In genomic region chr16:64245942-64246341, GRCm38 (mm10) we compare ENCODE assay signal across 14 mouse cellular contexts.
DNase-seq lines count a peak whose midpoint lies in the region; ATAC-seq lines count a peak whose summit lies in the region.
"Had no signal": no experiment of that assay in that cellular context is flagged by ENCODE, and none has a peak within 500 bp of the region (broad histone marks: within the 10 kb centered on the region; RNA-seq: fewer than 3 reads in every experiment).

No protein-coding gene starts in this region.

- H3K27ac ChIP-seq in forebrain, embryonic 14.5 days (ENCODE audit: low read depth, low read length) = no peak overlapping the region
- no peak overlapping the region for H3K27ac ChIP-seq in forebrain, embryonic 10.5 days
- no peak overlapping the region for H3K27ac ChIP-seq in forebrain, embryonic 16.5 days (ENCODE audit: low read length)
- no peak overlapping the region for H3K27ac ChIP-seq in forebrain, embryonic 13.5 days
- H3K27ac ChIP-seq: embryonic facial prominence, embryonic 13.5 days; forebrain, embryonic 12.5 days had no signal

- H3K4me2 ChIP-seq in forebrain, embryonic 14.5 days (ENCODE audit: low read length) = no peak overlapping the region
- H3K4me2 ChIP-seq in forebrain, embryonic 16.5 days (ENCODE audit: low read length) = no peak overlapping the region
- no peak overlapping the region for H3K4me2 ChIP-seq in forebrain, embryonic 13.5 days
- H3K4me2 ChIP-seq: embryonic facial prominence, embryonic 13.5 days; forebrain, embryonic 12.5 days had no signal

- H3K9me3 ChIP-seq in forebrain, embryonic 14.5 days (replicated peaks; ENCODE audit: control insufficient read depth, low read length) = no peaks in the 10 kb centered on the region
- H3K9me3 ChIP-seq in forebrain, embryonic 10.5 days = no peaks in the 10 kb centered on the region
- no peaks in the 10 kb centered on the region for H3K9me3 ChIP-seq in forebrain, embryonic 16.5 days (ENCODE audit: control insufficient read depth, low read length)
- no peaks in the 10 kb centered on the region for H3K9me3 ChIP-seq in forebrain, embryonic 13.5 days (replicated peaks)
- H3K9me3 ChIP-seq: embryonic facial prominence, embryonic 13.5 days; forebrain, embryonic 12.5 days had no signal

- no peaks in the 10 kb centered on the region for H3K27me3 ChIP-seq in forebrain, embryonic 14.5 days (replicated peaks; ENCODE audit: control insufficient read depth, insufficient read depth, low read length)
- H3K27me3 ChIP-seq in forebrain, embryonic 10.5 days (ENCODE audit: poor library complexity, severe bottlenecking) = no peaks in the 10 kb centered on the region
- no peaks in the 10 kb centered on the region for H3K27me3 ChIP-seq in forebrain, embryonic 16.5 days (replicated peaks; ENCODE audit: control insufficient read depth, insufficient read depth, low read length)
- H3K27me3 ChIP-seq in forebrain, embryonic 13.5 days = no peaks in the 10 kb centered on the region
- H3K27me3 ChIP-seq: embryonic facial prominence, embryonic 13.5 days; forebrain, embryonic 12.5 days had no signal

- no peaks in the 10 kb centered on the region; the same call in 1 of the 2 replicates for H3K4me1 ChIP-seq in forebrain, embryonic 14.5 days (ENCODE audit: control insufficient read depth, insufficient read depth, low read length)
- peaks cover 8% of the 10 kb centered on the region; the same call in 1 of the 2 replicates for H3K4me1 ChIP-seq in forebrain, embryonic 10.5 days
- peaks cover 2% of the 10 kb centered on the region; the same call in 1 of the 2 replicates for H3K4me1 ChIP-seq in forebrain, embryonic 16.5 days (replicated peaks; ENCODE audit: control insufficient read depth, insufficient read depth, low read length)
- peaks cover 11% of the 10 kb centered on the region; the same call in 1 of the 2 replicates for H3K4me1 ChIP-seq in forebrain, embryonic 13.5 days
- H3K4me1 ChIP-seq: forebrain, embryonic 12.5 days had no signal

- peak; percentile 52; the same call in 1 of the 2 replicates for ATAC-seq in forebrain, embryonic 14.5 days
- ATAC-seq in forebrain, embryonic 16.5 days = peak; percentile 55; the same call in 1 of the 2 replicates
- no peak for ATAC-seq in forebrain, embryonic 13.5 days

- H3K4me3 ChIP-seq in forebrain, embryonic 14.5 days (ENCODE audit: low read depth, low read length) = no peak overlapping the region
- no peak overlapping the region for H3K4me3 ChIP-seq in forebrain, embryonic 10.5 days
- no peak overlapping the region for H3K4me3 ChIP-seq in forebrain, embryonic 16.5 days (replicated peaks; ENCODE audit: low read length)
- H3K4me3 ChIP-seq in forebrain, embryonic 13.5 days = no peak overlapping the region
- H3K4me3 ChIP-seq: embryonic facial prominence, embryonic 13.5 days; forebrain, embryonic 12.5 days had no signal

- peak; percentile 30 for DNase-seq in forebrain, embryonic 14.5 days (ENCODE audit: low spot score)
- no peak for DNase-seq in forebrain, embryonic 10.5 days (ENCODE audit: extremely low spot score, low spot score)
- no peak for DNase-seq in kidney, postnatal 10 days
- DNase-seq: adrenal gland, adult 2 months; adrenal gland, postnatal 10 days; adrenal gland, postnatal 25 days; cerebellum, adult 11-12 months; cerebellum, adult 2 months; cerebellum, adult 9-10 months; cerebellum, postnatal 25 days had no signal

- 92% methylated on average over 1 of the region's 1 CpGs for WGBS in forebrain, embryonic 14.5 days
- 84% methylated on average over 1 of the region's 1 CpGs for WGBS in forebrain, embryonic 10.5 days
- WGBS in forebrain, embryonic 16.5 days = 79% methylated on average over 1 of the region's 1 CpGs
- WGBS in forebrain, embryonic 13.5 days = 85% methylated on average over 1 of the region's 1 CpGs

- no peak overlapping the region for H3K9ac ChIP-seq in forebrain, embryonic 14.5 days (ENCODE audit: low read length)
- H3K9ac ChIP-seq in forebrain, embryonic 16.5 days (replicated peaks; ENCODE audit: low read depth, low read length) = no peak overlapping the region
- no peak overlapping the region for H3K9ac ChIP-seq in forebrain, embryonic 13.5 days
- H3K9ac ChIP-seq: embryonic facial prominence, embryonic 13.5 days; forebrain, embryonic 12.5 days had no signal

- H3K36me3 ChIP-seq in forebrain, embryonic 14.5 days (ENCODE audit: control insufficient read depth, insufficient read depth, low read length) = no peaks in the 10 kb centered on the region
- H3K36me3 ChIP-seq in forebrain, embryonic 10.5 days (replicated peaks) = no peaks in the 10 kb centered on the region
- no peaks in the 10 kb centered on the region for H3K36me3 ChIP-seq in forebrain, embryonic 16.5 days (ENCODE audit: control insufficient read depth, insufficient read depth)
- H3K36me3 ChIP-seq in forebrain, embryonic 13.5 days (ENCODE audit: poor library complexity, severe bottlenecking) = no peaks in the 10 kb centered on the region
- H3K36me3 ChIP-seq: embryonic facial prominence, embryonic 13.5 days; forebrain, embryonic 12.5 days had no signal
